Mouse (Mus musculus) cerebellum, adult 2 months (tissue): ENCODE data around the gene Xlr4c.

Source experiments
- CTCF ChIP-seq: fragments of 200-500 bp; IDR thresholded peaks from 2 replicates; pipeline ENCODE4 v1.5.1; 2011; ENCODE audit warnings: low read depth, mild to moderate bottlenecking, control low read depth, low read length, moderate library complexity, borderline replicate concordance; ENCODE audit not compliant: insufficient read depth
- POLR2A ChIP-seq: fragments of 200-500 bp; IDR thresholded peaks from 2 replicates; pipeline ENCODE4 v1.6.1; 2011; ENCODE audit warnings: low read length, control low read depth, borderline replicate concordance; ENCODE audit not compliant: insufficient read depth

DNA sequence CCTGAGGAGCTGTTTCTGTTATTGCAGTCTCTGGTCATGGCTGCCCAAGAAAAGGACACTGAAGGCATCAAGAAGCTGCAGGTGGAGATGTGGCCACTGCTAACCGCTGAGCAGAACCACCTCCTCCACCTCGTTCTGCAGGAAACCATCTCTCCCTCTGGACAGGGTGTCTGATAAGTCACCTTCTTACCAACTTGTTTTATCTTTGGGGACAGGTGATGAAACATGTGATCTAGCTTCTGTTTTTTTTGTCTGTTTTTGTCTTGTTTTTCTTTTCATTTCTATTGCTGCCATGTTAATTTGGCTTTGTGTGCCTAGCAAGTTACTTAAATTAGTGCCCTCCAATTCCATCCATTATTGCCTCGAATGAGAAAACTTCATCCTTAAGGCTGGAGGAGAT is 13.6 kb downstream of the Xlr4c start:
- no peak for TF ChIP-seq CTCF
- TF ChIP-seq POLR2A = no peak
